Mouse (Mus musculus): ENCODE measurements at regions not wholly inside any gene's neighbourhood (a gene's known extent, or its start where the extent isn't known, plus 50 kb on each side); places are given as distances from the start of the nearest gene placed in this dataset.

GRCm38 (mm10) chr14:24972357-24972756 is 485.4 kb downstream of the Rps24 start:
- TF ChIP-seq CTCF (IDR thresholded peaks at IDR 0.05; ENCODE audit: extremely low read depth, insufficient read length, insufficient replicate concordance, low read depth, low read length) (no peak), POLR2A (IDR thresholded peaks at IDR 0.05; ENCODE audit: low read depth, low read length) (no peak)

Data from small intestine, adult 2 months (tissue).